Mouse (Mus musculus): ENCODE results near the gene Calhm1. TPM values are rescaled to one million over a fixed set of nuclear protein-coding genes. Genes with fewer than 3 reads are reported as not detected.

The Calhm1 gene
- not detected in 2 replicates for polyA plus RNA-seq (2015; fragmentation: Nextera tagmentation; extraction: Ambion mirVana)

GRCm38 (mm10) chr19:47144154-47144553 lies at the start of gene Calhm1:
TSS of gene Calhm1 (minus strand) at chr19:47144254.

GRCm38 (mm10) chr19:47178431-47179271 lies 34.6 kb upstream of the Calhm1 start, which contains the start of gene Neurl1a:
TSS of gene Neurl1a (plus strand) at chr19:47178820.

GRCm38 (mm10) chr19:47157664-47158063 lies 13.6 kb upstream of the Calhm1 start, which contains the start of gene Calhm3:
TSS of gene Calhm3 (minus strand) at chr19:47157764.

GRCm38 (mm10) chr19:47137771-47138421 lies 6.2 kb downstream of the Calhm1 start, which contains the start of gene Calhm2:
TSS of gene Calhm2 (minus strand) at chr19:47138294.

Other genes with a start within 250 kb of the Calhm1 start
- 24.2 and 77.6 TPM in 2 replicates for gene Ina, start 129.6 kb downstream of the Calhm1 start, polyA plus RNA-seq (2015; fragmentation: Nextera tagmentation; extraction: Ambion mirVana)
- gene Nt5c2, start 129.1 kb downstream of the Calhm1 start, polyA plus RNA-seq (2015; fragmentation: Nextera tagmentation; extraction: Ambion mirVana), result 34.8 and 61.8 TPM in 2 replicates
- gene Pcgf6, start 93.3 kb downstream of the Calhm1 start, polyA plus RNA-seq (2015; fragmentation: Nextera tagmentation; extraction: Ambion mirVana), result 10.7 and 16.2 TPM in 2 replicates
- 2.7 and 3.7 TPM in 2 replicates for gene Taf5, start 76.5 kb downstream of the Calhm1 start, polyA plus RNA-seq (2015; fragmentation: Nextera tagmentation; extraction: Ambion mirVana)
- 2,800 and 7,070 TPM in 2 replicates for gene Usmg5, start 53.6 kb downstream of the Calhm1 start, polyA plus RNA-seq (2015; fragmentation: Nextera tagmentation; extraction: Ambion mirVana)
- gene Pdcd11, start 53.5 kb downstream of the Calhm1 start, polyA plus RNA-seq (2015; fragmentation: Nextera tagmentation; extraction: Ambion mirVana), result 3.9 and 4.7 TPM in 2 replicates
- gene Calhm2, start 6.0 kb downstream of the Calhm1 start, polyA plus RNA-seq (2015; fragmentation: Nextera tagmentation; extraction: Ambion mirVana), result 5.4 and 5.5 TPM in 2 replicates
- 0.16 TPM in 1 of 2 replicates, not detected in the other for gene Calhm3, start 13.5 kb upstream of the Calhm1 start, polyA plus RNA-seq (2015; fragmentation: Nextera tagmentation; extraction: Ambion mirVana)
- 8.7 and 10.7 TPM in 2 replicates for gene Neurl1a, start 34.6 kb upstream of the Calhm1 start, polyA plus RNA-seq (2015; fragmentation: Nextera tagmentation; extraction: Ambion mirVana)

Data from adrenal gland, postnatal 0 days (tissue).